Mouse (Mus musculus) testis, adult 2 months (tissue): ENCODE measurements around the gene Tln2.

Experiments used
- CTCF ChIP-seq: fragments of 200-500 bp; IDR thresholded peaks from 2 replicates; pipeline ENCODE4 v1.5.1; 2012; ENCODE audit warnings: low read depth, mild to moderate bottlenecking, inconsistent platforms, low read length, moderate library complexity; ENCODE audit not compliant: control insufficient read depth, insufficient read depth, insufficient replicate concordance
- POLR2A ChIP-seq: fragments of 200-500 bp; IDR thresholded peaks from 2 replicates; pipeline ENCODE4 v1.6.1; 2012; ENCODE audit warnings: low read depth, mild to moderate bottlenecking, inconsistent platforms, low read length, moderate library complexity; ENCODE audit not compliant: control insufficient read depth

- TF ChIP-seq POLR2A (no peak), CTCF (peak; percentile 16; the same call in 1 of the 2 replicates)
Observed at GRCm38 (mm10) chr9:67171409-67171808, 388.1 kb downstream of the Tln2 start.
